Mouse (Mus musculus) lung, embryonic 14.5 days (tissue): ENCODE results near the gene Ubac2. TPM values are rescaled to one million over a fixed set of nuclear protein-coding genes. Genes with fewer than 3 reads are reported as not detected.
A peak's percentile ranks its signal among the peaks of the same experiment; 100 is the strongest.

Experiments
- ATAC-seq: fragments of 200-750 bp; cut with Nextera tagmentation; 2 replicates; pipeline ENCODE4 v1.8.0; 2017; ENCODE audit warnings: mild to moderate bottlenecking, moderate TSS enrichment, moderate library complexity; ENCODE audit not compliant: insufficient read depth
- DNase-seq: peaks from one replicate; pipeline ENCODE4 v3.0.0-alpha.2; 2015
- H3K27ac ChIP-seq: fragments of 300-500 bp; sonication (generic); 2 replicates; pipeline ENCODE4 v1.5.1; 2014; ENCODE audit warnings: low read depth, mild to moderate bottlenecking, moderate library complexity
- H3K27me3 ChIP-seq: fragments of 300-500 bp; sonication (generic); 2 replicates; pipeline ENCODE4 v1.6.1; 2014; ENCODE audit warnings: low read length, control low read depth; ENCODE audit not compliant: insufficient read depth
- H3K36me3 ChIP-seq: fragments of 300-500 bp; sonication (generic); 2 replicates; pipeline ENCODE4 v1.6.1; 2014; ENCODE audit warnings: control low read depth; ENCODE audit not compliant: insufficient read depth
- H3K4me1 ChIP-seq: fragments of 300-500 bp; sonication (generic); 2 replicates; pipeline ENCODE4 v1.6.1; 2014; ENCODE audit warnings: antibody characterized with exemption, control low read depth; ENCODE audit not compliant: insufficient read depth
- H3K4me2 ChIP-seq: fragments of 300-500 bp; sonication (generic); 2 replicates; pipeline ENCODE4 v1.6.1; 2014; ENCODE audit warnings: mild to moderate bottlenecking
- H3K4me3 ChIP-seq: fragments of 300-500 bp; sonication (generic); 2 replicates; pipeline ENCODE4 v1.5.1; 2014; ENCODE audit warnings: low read depth, low read length
- H3K9ac ChIP-seq: fragments of 300-500 bp; sonication (generic); 2 replicates; pipeline ENCODE4 v1.6.1; 2014
- H3K9me3 ChIP-seq: fragments of 300-500 bp; sonication (generic); 2 replicates; pipeline ENCODE4 v1.6.1; 2016; ENCODE audit warnings: low read depth, low read length, control low read depth
- CTCF ChIP-seq: IDR thresholded peaks from 2 replicates; pipeline ENCODE4 v1.5.1; 2016; ENCODE audit warnings: antibody characterized with exemption, low read depth
- WGBS: fragments of 180-500 bp; shearing (Covaris S2); extraction: QIAGEN DNeasy Blood & Tissue Kit; methylation state at CpG from one replicate; pipeline ENCODE4 v1.1.7; 2014; 5-methylcytosine and 5-hydroxymethylcytosine counted together
- polyA plus RNA-seq: library from polyadenylated mRNA; unstranded; fragments of >200 nt; fragmentation: Nextera tagmentation; extraction: Ambion mirVana; gene quantifications from 2 replicates; pipeline ENCODE4 v1.2.1, GENCODE M21; 2014

Ubac2 gene
- polyA plus RNA-seq, 1 experiment from 2014 or later, result 61.1 TPM

DNA sequence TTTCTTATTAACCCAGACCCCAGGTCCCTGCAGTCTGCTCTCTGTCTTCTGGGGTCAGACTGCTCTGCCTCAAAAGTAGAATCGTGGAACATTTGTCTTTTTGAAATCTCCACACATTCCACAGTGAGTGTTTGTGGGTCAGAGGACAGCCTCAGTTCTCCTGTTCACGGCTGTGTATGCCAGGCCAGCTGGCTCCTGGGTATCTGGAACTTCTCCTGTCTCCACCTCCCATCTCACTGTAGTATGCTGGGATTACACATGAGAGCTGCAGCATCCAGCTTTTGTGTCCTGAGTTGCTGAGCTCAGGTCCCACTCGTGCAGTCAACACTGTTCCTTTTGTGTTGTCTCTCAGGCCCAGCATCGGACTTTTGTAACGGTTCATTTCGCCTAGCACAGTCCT lies 46.5 kb downstream of the Ubac2 start:
- 54% methylated on average over 6 of the region's 6 CpGs for WGBS

DNA sequence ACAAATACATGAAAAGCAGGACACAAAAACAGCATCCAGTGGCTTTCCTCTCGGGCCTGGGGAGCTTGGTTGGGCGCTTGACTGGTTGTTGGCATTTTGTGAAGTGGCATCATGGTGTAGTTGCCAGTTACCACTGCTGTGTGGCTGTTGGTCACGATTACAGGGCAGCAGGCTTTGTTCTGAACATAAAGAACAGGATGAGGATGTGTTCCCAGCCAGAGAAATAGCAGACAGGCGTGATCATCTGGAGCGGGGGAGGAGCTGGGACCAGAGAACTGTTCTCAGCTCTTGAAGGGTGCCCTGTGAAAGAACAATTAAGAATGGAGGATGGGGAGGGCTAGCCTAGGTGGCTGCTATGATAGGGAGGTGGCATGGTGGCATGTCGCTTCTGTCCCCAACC lies 48.5 kb downstream of the Ubac2 start:
- Histone ChIP-seq H3K36me3 (no peaks in the 10 kb centered on the region), H3K9ac (no peak overlapping the region), H3K4me2 (no peak overlapping the region), H3K27ac (no peak overlapping the region), H3K4me1 (no peaks in the 10 kb centered on the region), H3K9me3 (no peaks in the 10 kb centered on the region), H3K4me3 (no peak overlapping the region), H3K27me3 (no peaks in the 10 kb centered on the region)
- TF ChIP-seq CTCF, result no peak
- DNase-seq (no peak), ATAC-seq (no peak)
- WGBS, result 77% methylated on average over 6 of the region's 6 CpGs

More for the DNA sequence above, 46.5 kb downstream of the Ubac2 start:
- Histone ChIP-seq H3K4me2 (no peak overlapping the region), H3K4me1 (peaks cover 6% of the 10 kb centered on the region; the same call in 1 of the 2 replicates), H3K36me3 (no peaks in the 10 kb centered on the region), H3K27ac (0 out of 2 replicates have a peak overlapping the region, but pooled peaks have one; percentile 18), H3K9ac (no peak overlapping the region; the same call in 1 of the 2 replicates), H3K9me3 (no peaks in the 10 kb centered on the region), H3K4me3 (no peak overlapping the region), H3K27me3 (no peaks in the 10 kb centered on the region)
- no peak for DNase-seq
- no peak for TF ChIP-seq CTCF
- no peak for ATAC-seq

DNA sequence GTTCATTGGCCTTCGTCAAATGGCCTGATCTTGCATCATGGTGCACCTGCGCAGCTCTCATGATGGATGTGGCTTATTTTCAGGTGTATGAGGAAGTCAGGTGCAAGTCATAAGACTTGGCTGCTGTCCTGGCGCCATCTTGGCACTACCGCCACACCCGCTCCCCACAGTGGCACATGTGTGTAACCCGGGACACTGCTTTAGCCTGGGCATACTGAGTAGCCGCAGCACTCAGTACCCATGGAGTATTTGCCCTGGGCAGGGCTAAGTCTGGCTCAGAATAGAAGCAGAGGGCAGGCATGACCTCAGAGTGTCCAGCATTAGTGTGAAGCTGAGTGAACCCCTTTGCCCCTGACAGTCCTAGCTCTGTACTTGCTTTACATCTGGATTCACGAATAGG lies 49.0 kb downstream of the Ubac2 start:
- H3K9me3 ChIP-seq, result no peaks in the 10 kb centered on the region
- H3K27me3 ChIP-seq, result no peaks in the 10 kb centered on the region
- no peak overlapping the region for H3K9ac ChIP-seq
- H3K4me1 ChIP-seq, result no peaks in the 10 kb centered on the region
- H3K4me2 ChIP-seq, result no peak overlapping the region
- DNase-seq, result no peak
- H3K27ac ChIP-seq, result no peak overlapping the region
- no peak for TF ChIP-seq CTCF
- WGBS, result 92% methylated on average over 8 of the region's 8 CpGs
- ATAC-seq, result no peak
- H3K4me3 ChIP-seq, result no peak overlapping the region
- H3K36me3 ChIP-seq, result no peaks in the 10 kb centered on the region

DNA sequence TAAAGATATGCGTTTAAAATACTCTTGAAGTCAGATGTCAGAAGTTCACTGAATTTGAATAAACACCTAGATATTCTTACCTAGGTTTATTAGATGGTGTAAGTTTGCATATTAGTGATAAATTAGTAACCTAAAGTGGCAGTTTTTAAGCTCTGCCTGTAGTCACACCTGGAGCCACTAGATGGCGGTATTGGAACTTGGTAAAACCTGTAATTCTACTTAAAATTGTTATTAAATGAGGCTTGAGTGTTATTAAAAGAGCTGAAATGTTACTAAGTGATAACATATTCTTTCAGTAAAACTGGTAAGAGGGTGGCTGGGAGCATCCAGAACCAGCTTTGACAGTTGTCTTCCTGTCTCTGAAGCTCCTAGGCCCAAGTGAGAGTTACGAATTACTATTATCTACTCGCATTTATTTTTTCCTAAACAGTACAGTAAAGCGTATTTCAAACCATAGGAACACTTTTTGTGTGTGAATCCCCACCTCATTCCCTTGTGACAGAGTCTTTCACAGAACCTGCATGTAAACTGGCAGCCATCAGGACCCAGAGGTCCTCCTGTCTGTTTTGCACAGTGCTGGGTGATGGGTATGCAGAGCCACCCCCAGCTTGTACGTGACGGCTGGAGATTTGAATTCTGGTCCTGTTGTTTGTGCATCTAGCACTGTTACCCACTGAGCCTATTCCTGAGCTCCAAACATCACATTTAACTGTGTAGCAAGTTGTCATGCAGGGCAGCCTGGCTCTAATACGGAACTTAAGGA lies 50.1 kb downstream of the Ubac2 start:
- Histone ChIP-seq H3K9me3 (no peaks in the 10 kb centered on the region), H3K27ac (peak overlapping the region; percentile 54), H3K36me3 (no peaks in the 10 kb centered on the region), H3K27me3 (no peaks in the 10 kb centered on the region), H3K9ac (no peak overlapping the region), H3K4me2 (no peak overlapping the region), H3K4me3 (no peak overlapping the region), H3K4me1 (no peaks in the 10 kb centered on the region)
- WGBS, result 41% methylated on average over 8 of the region's 8 CpGs
- DNase-seq (peak; percentile 95), ATAC-seq (peak; percentile 19; the same call in 1 of the 2 replicates)
- peak; percentile 78 for TF ChIP-seq CTCF

DNA sequence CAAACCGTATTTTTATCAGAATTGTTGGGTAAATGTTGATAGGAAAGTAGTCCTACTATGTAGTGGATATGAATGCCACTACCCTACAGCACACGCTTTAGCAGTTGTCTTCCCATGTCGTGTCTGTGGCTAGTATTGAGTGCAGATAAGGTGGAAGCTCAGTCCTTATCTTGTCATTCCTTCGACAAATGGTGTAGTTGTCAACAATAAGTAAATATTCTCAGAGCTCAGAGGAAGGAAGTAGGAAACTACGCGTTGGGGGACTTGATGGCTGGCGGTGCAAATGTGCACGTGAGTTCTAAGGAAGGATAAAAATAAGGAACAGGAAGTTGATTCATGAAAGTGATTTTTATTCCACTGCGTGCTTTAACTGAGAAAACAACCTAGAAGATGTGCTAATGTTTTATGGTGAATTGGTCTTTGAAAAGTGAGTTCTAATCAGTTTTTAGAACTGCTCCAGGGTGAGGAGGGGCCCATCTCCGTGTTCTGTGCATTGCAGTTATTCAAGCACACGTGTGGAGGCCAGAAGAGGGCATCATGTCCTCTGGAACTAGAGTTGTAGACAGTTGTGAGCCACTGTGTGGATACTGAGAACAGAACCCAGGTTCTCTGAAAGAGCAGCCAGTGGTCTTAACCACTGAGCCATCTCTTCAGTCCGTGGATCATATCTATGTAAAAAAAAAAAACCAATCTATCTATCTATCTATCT lies 51.0 kb downstream of the Ubac2 start:
- Histone ChIP-seq H3K4me2 (no peak overlapping the region), H3K4me3 (no peak overlapping the region), H3K4me1 (no peaks in the 10 kb centered on the region), H3K36me3 (no peaks in the 10 kb centered on the region; the same call in none of the 2 replicates), H3K9me3 (no peaks in the 10 kb centered on the region), H3K9ac (no peak overlapping the region), H3K27ac (peak overlapping the region; percentile 54), H3K27me3 (no peaks in the 10 kb centered on the region)
- WGBS, result 51% methylated on average over 12 of the region's 12 CpGs
- no peak for TF ChIP-seq CTCF
- DNase-seq, result no peak
- no peak for ATAC-seq

DNA sequence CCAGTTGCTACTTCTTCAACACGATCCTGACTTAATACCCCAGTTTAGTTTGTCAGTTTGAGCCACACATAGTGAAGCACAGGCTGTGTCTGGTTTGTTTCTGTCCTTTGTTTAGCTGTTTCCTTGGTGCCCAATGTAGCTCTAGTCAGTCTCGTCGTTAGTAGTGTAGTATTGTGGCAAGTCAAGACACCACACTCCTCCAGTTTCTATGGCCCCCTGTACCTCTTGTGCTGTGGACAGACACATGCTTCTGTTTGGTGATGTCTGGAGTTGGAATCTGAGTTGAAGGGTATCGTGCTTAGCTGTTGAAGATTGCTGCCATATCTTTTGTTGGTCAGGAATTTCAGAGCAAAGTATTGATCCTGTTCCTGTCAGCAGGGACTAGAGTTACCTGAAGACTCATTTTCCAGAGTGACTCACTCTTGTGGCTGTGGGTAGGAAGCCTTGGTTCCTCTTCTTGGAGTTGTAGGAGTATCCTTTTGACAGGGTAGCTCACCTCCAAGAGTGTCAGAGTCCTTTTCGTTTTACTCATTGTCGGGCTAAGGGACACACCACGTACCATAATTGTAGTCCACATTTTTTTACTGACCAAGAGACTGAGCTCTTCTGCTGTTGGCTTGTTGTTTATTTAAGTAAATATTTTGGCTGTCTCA lies 52.4 kb downstream of the Ubac2 start:
- ATAC-seq (no peak), DNase-seq (no peak)
- no peak for TF ChIP-seq CTCF
- H3K4me3 ChIP-seq, result no peak overlapping the region
- no peaks in the 10 kb centered on the region for H3K27me3 ChIP-seq
- no peak overlapping the region for H3K9ac ChIP-seq
- 76% methylated on average over 7 of the region's 7 CpGs for WGBS
- H3K27ac ChIP-seq, result no peak overlapping the region
- no peaks in the 10 kb centered on the region; the same call in none of the 2 replicates for H3K36me3 ChIP-seq
- H3K4me1 ChIP-seq, result no peaks in the 10 kb centered on the region
- no peak overlapping the region for H3K4me2 ChIP-seq
- no peaks in the 10 kb centered on the region; the same call in 1 of the 2 replicates for H3K9me3 ChIP-seq

DNA sequence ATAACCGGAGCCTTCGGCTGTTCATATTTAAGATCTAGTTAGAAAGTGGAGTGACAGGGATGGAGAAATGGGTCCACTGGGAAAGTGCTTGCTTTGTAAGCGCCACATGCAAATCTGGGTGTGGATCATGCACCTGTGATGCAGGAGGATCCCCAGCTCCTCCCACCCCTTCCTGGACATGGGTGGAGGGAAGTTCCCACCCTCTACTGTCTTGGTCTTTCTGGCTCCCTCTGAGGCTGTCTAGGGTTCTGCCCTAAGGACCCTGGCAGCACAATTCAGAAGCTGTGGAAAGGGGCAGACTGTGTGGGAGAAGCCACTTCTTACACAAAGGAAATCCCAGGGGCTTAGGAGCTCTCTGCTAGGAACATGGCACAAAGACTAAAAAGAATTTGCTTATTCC lies 53.2 kb downstream of the Ubac2 start:
- H3K27me3 ChIP-seq, result no peaks in the 10 kb centered on the region

More for the DNA sequence above, 53.2 kb downstream of the Ubac2 start:
- Histone ChIP-seq H3K4me2 (no peak overlapping the region), H3K4me3 (no peak overlapping the region), H3K4me1 (no peaks in the 10 kb centered on the region), H3K27ac (no peak overlapping the region), H3K9me3 (no peaks in the 10 kb centered on the region; the same call in 1 of the 2 replicates), H3K36me3 (no peaks in the 10 kb centered on the region; the same call in none of the 2 replicates), H3K9ac (no peak overlapping the region)
- DNase-seq (no peak), ATAC-seq (no peak)
- no peak for TF ChIP-seq CTCF
- WGBS, result 89% methylated on average over 3 of the region's 3 CpGs
